In genomic region chr5:135693281-135693853, GRCm38 (mm10) we compare ENCODE assay signal across 21 mouse cellular contexts. TPM values are rescaled to one million over a fixed set of nuclear protein-coding genes. Genes with fewer than 3 reads are reported as not detected.
A peak's percentile ranks its signal among the peaks of the same experiment; 100 is the strongest.
DNase-seq lines count a peak whose midpoint lies in the region; ATAC-seq and TF ChIP-seq lines count a peak whose summit lies in the region.
"Had no signal": no experiment of that assay in that cellular context is flagged by ENCODE, and none has a peak within 500 bp of the region (broad histone marks: within the 10 kb centered on the region; RNA-seq: fewer than 3 reads in every experiment).

No protein-coding gene starts in this region.

- peaks cover 11% of the 10 kb centered on the region for H3K4me1 ChIP-seq in liver, postnatal 0 days (ENCODE audit: insufficient read depth)
- H3K4me1 ChIP-seq in liver, embryonic 12.5 days = peaks cover 50% of the 10 kb centered on the region
- H3K4me1 ChIP-seq in heart, adult 2 months (ENCODE audit: control insufficient read depth, insufficient read depth, low read length) = peaks cover 8% of the 10 kb centered on the region

- H3K27ac ChIP-seq in liver, postnatal 0 days (ENCODE audit: low read depth) = peak overlapping the region; percentile 88
- no peak overlapping the region for H3K27ac ChIP-seq in liver, embryonic 12.5 days
- H3K27ac ChIP-seq in heart, adult 2 months = no peak overlapping the region
- H3K27ac ChIP-seq: embryonic facial prominence, embryonic 12.5 days; forebrain, embryonic 13.5 days; hindbrain, embryonic 10.5 days; hindbrain, postnatal 0 days; limb, embryonic 12.5 days; liver, embryonic 15.5 days; midbrain, embryonic 12.5 days had no signal

- H3K36me3 ChIP-seq in liver, postnatal 0 days (replicated peaks; ENCODE audit: insufficient read depth, low read length) = no peaks in the 10 kb centered on the region; the same call in none of the 2 replicates
- peaks cover 6% of the 10 kb centered on the region for H3K36me3 ChIP-seq in liver, embryonic 12.5 days
- peaks cover 2% of the 10 kb centered on the region for H3K36me3 ChIP-seq in heart, adult 2 months (ENCODE audit: control insufficient read depth, insufficient read depth, low read length)
- H3K36me3 ChIP-seq: liver, embryonic 15.5 days; midbrain, embryonic 12.5 days had no signal

- no peak overlapping the region for H3K4me3 ChIP-seq in liver, postnatal 0 days (ENCODE audit: low read depth, low read length)
- H3K4me3 ChIP-seq in liver, embryonic 12.5 days = no peak overlapping the region
- no peak overlapping the region for H3K4me3 ChIP-seq in heart, adult 2 months
- H3K4me3 ChIP-seq: embryonic facial prominence, embryonic 12.5 days; erythroblast, embryonic 14.5 days; forebrain, embryonic 13.5 days; hindbrain, embryonic 10.5 days; limb, embryonic 12.5 days; liver, embryonic 15.5 days; midbrain, embryonic 12.5 days had no signal

- TF ChIP-seq CTCF in liver, postnatal 0 days (IDR thresholded peaks at IDR 0.05; ENCODE audit: low read depth) = no peak
- TF ChIP-seq CTCF in heart, adult 2 months (IDR thresholded peaks at IDR 0.05) = no peak

- no peak for ATAC-seq in liver, postnatal 0 days
- no peak for ATAC-seq in liver, embryonic 12.5 days
- ATAC-seq: forebrain, embryonic 13.5 days; hindbrain, postnatal 0 days had no signal

- TF ChIP-seq POLR2A in heart, adult 2 months (IDR thresholded peaks at IDR 0.05; ENCODE audit: insufficient read depth, low read depth, low read length) = no peak

- TF ChIP-seq EP300 in liver, postnatal 0 days (IDR thresholded peaks at IDR 0.05; ENCODE audit: low read depth) = no peak
- no peak for TF ChIP-seq EP300 in heart, adult 2 months (IDR thresholded peaks at IDR 0.05; ENCODE audit: insufficient read depth, low read depth, low read length)

- H3K4me2 ChIP-seq in liver, postnatal 0 days (ENCODE audit: low read depth, low read length) = no peak overlapping the region
- H3K4me2 ChIP-seq in liver, embryonic 12.5 days = no peak overlapping the region
- H3K4me2 ChIP-seq: embryonic facial prominence, embryonic 12.5 days; forebrain, embryonic 13.5 days; limb, embryonic 12.5 days; liver, embryonic 15.5 days; midbrain, embryonic 12.5 days had no signal

- H3K9ac ChIP-seq in liver, postnatal 0 days (replicated peaks) = no peak overlapping the region; the same call in 1 of the 2 replicates
- H3K9ac ChIP-seq in liver, embryonic 12.5 days = no peak overlapping the region
- H3K9ac ChIP-seq in heart, adult 2 months (ENCODE audit: low read depth, low read length) = no peak overlapping the region
- H3K9ac ChIP-seq: embryonic facial prominence, embryonic 12.5 days; forebrain, embryonic 13.5 days; limb, embryonic 12.5 days; liver, embryonic 15.5 days; midbrain, embryonic 12.5 days had no signal

- intact Hi-C loops in heart, adult 2 months (cut with DNase I) = no loop called here

- H3K79me2 ChIP-seq in heart, adult 2 months (replicated peaks; ENCODE audit: control insufficient read depth, insufficient read depth, low read length) = peaks cover 3% of the 10 kb centered on the region

- WGBS in liver, postnatal 0 days (ENCODE audit: insufficient replicate concordance) = 88% methylated on average over 5 of the region's 5 CpGs
- 92% methylated on average over 5 of the region's 5 CpGs for whole genome bisulfite sequencing in liver, embryonic 12.5 days (ENCODE audit: insufficient replicate concordance)
- 94% methylated on average over 5 of the region's 5 CpGs for WGBS in heart, adult 2 months

- no peaks in the 10 kb centered on the region for H3K9me3 ChIP-seq in liver, postnatal 0 days (ENCODE audit: low read length)
- no peaks in the 10 kb centered on the region for H3K9me3 ChIP-seq in liver, embryonic 12.5 days (replicated peaks)
- H3K9me3 ChIP-seq: embryonic facial prominence, embryonic 12.5 days; forebrain, embryonic 13.5 days; hindbrain, embryonic 10.5 days; limb, embryonic 12.5 days; liver, embryonic 15.5 days; midbrain, embryonic 12.5 days had no signal

- H3K27me3 ChIP-seq in liver, postnatal 0 days (ENCODE audit: insufficient read depth, low read length) = no peaks in the 10 kb centered on the region
- H3K27me3 ChIP-seq in liver, embryonic 12.5 days (replicated peaks) = no peaks in the 10 kb centered on the region
- H3K27me3 ChIP-seq in heart, adult 2 months (ENCODE audit: control insufficient read depth, insufficient read depth, low read length) = no peaks in the 10 kb centered on the region
- H3K27me3 ChIP-seq: CH12.LX; embryonic facial prominence, embryonic 12.5 days; forebrain, embryonic 13.5 days; limb, embryonic 12.5 days; liver, embryonic 15.5 days; midbrain, embryonic 12.5 days had no signal

- peak; percentile 73 for DNase-seq in adrenal gland, adult 2 months
- no peak for DNase-seq in adrenal gland, postnatal 4 days (ENCODE audit: low spot score in 2 of 2)
- DNase-seq in liver, postnatal 0 days = no peak
- DNase-seq in kidney, postnatal 14 days = peak; percentile 85
- peak; percentile 89 for DNase-seq in lung, postnatal 36 days
- DNase-seq in B cell, adult 2 months = no peak
- DNase-seq in heart, adult 2 months = no peak
- DNase-seq: cerebellum, adult 8-10 months; gastrocnemius, postnatal 36 days; layer of hippocampus, adult 9-11 months; right cerebral cortex, adult 18-20 months had no signal

RNA-seq across cellular contexts. Expression of gene Por, which starts 23.5 kb away (rescaled TPM):
- 100 to 1,000 TPM; 265 to 364 TPM for total RNA-seq in adrenal gland, adult 2 months (2021)
- polyA plus RNA-seq in adrenal gland, adult 2 months (2012; rRNA removed) = 371 and 563 TPM in 2 replicates
- 100 to 1,000 TPM; 168 to 190 TPM for total RNA-seq in adrenal gland, postnatal 4 days (2021)
- 302 and 303 TPM in 2 replicates for polyA plus RNA-seq in liver, postnatal 0 days (2015; fragmentation: Nextera tagmentation; extraction: Ambion mirVana)
- 34.7 and 36.6 TPM in 2 replicates for polyA plus RNA-seq in liver, embryonic 12.5 days (2016; fragmentation: Nextera tagmentation; extraction: Ambion mirVana)
- total RNA-seq in heart, adult 2 months (2021) = 10 to 100 TPM; 63.0 to 77.4 TPM
- polyA plus RNA-seq in heart, adult 2 months (2012; rRNA removed) = 76.7 and 93.6 TPM in 2 replicates

RNA-seq across cellular contexts. Expression of gene Tmem120a, which starts 50.9 kb away (rescaled TPM):
- 10 to 100 TPM; 40.8 to 80.5 TPM for total RNA-seq in adrenal gland, adult 2 months (2021)
- 60.0 and 87.2 TPM in 2 replicates for polyA plus RNA-seq in adrenal gland, adult 2 months (2012; rRNA removed)
- total RNA-seq in adrenal gland, postnatal 4 days (2021) = 10 to 100 TPM; 46.8 to 53.9 TPM
- 80.8 and 82.7 TPM in 2 replicates for polyA plus RNA-seq in liver, postnatal 0 days (2015; fragmentation: Nextera tagmentation; extraction: Ambion mirVana)
- polyA plus RNA-seq in liver, embryonic 12.5 days (2016; fragmentation: Nextera tagmentation; extraction: Ambion mirVana) = 17.4 and 21.5 TPM in 2 replicates
- total RNA-seq in heart, adult 2 months (2021) = 10 to 100 TPM; 13.6 to 19.3 TPM
- polyA plus RNA-seq in heart, adult 2 months (2012; rRNA removed) = 18.5 and 27.3 TPM in 2 replicates

Comparison
In these comparisons a context has a peak if more than half of its experiments do, and no peak if none do; other contexts are left out.
1. DNase-seq: peak in adrenal gland, adult 2 months (single experiment), kidney, postnatal 14 days (single experiment) and lung, postnatal 36 days (single experiment); none in adrenal gland, postnatal 4 days (0 of 2), liver, postnatal 0 days (single experiment), B cell, adult 2 months (0 of 2) and heart, adult 2 months (0 of 2).